Mouse (Mus musculus): ENCODE data around the gene Pxn. TPM values are rescaled to one million over a fixed set of nuclear protein-coding genes. Genes with fewer than 3 reads are reported as not detected.
A peak's percentile ranks its signal among the peaks of the same experiment; 100 is the strongest.

Gene Pxn
- total and polyA plus RNA-seq, 2 experiments, result 10.5 to 40.2 TPM

DNA sequence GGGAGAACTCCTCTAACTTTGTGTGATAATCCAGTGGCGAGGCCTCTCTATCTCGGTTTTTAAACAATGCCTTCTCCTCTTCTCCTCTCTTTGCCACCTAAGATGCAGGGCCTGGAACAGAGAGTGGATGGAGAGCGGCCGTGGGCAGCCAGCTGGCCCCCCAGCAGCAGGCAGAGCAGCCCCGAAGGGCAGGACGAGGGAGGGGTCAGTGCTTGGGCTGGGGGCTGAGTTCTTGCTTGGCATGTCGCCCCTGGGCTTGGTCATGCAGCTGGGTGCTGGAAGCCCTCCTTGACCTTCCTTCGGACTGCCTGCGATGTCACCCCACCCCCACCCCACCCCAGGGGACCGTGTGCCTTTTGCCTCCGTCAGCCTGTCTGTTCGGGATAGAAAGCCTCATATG lies 44.9 kb downstream of the Pxn start:
- Histone ChIP-seq H3K9ac (ENCODE audit: low read depth, low read length) (no peak overlapping the region), H3K27ac (replicated peaks; ENCODE audit: insufficient read depth, low read depth, low read length) (no peak overlapping the region), H3K4me3 (ENCODE audit: insufficient read depth, low read depth, low read length) (no peak overlapping the region), H3K4me1 (ENCODE audit: control insufficient read depth, insufficient read depth, low read length) (no peaks in the 10 kb centered on the region; the same call in 1 of the 2 replicates), H3K79me2 (ENCODE audit: control insufficient read depth, insufficient read depth, low read length) (no peaks in the 10 kb centered on the region), H3K36me3 (ENCODE audit: control insufficient read depth, insufficient read depth, low read length) (peaks cover 10% of the 10 kb centered on the region), H3K27me3 (ENCODE audit: control insufficient read depth, insufficient read depth, low read length) (no peaks in the 10 kb centered on the region)
- TF ChIP-seq CTCF (IDR thresholded peaks at IDR 0.05; ENCODE audit: low read depth, low read length) (no peak), POLR2A (IDR thresholded peaks at IDR 0.05; ENCODE audit: extremely low read depth, insufficient read depth, low read length) (no peak)
- 92% methylated on average over 12 of the region's 12 CpGs for WGBS
- no peak for DNase-seq (ENCODE audit: extremely low read depth, low read depth, low spot score)

DNA sequence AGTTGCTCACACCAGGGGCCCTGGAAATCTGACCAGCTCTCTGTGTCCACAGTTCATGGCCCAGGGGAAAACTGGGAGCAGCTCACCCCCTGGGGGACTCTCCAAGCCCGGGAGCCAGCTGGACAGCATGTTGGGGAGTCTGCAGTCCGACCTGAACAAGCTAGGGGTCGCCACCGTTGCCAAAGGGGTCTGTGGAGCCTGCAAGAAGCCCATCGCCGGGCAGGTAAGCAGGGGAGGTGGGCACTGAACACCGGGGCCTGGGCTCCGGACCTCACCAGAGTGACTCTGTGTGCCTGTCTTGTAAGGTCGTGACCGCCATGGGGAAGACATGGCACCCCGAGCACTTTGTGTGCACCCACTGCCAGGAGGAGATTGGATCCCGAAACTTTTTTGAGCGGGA lies 45.3 kb downstream of the Pxn start:
- H3K27me3 ChIP-seq (ENCODE audit: control insufficient read depth, insufficient read depth, low read length), result no peaks in the 10 kb centered on the region
- WGBS, result 92% methylated on average over 13 of the region's 13 CpGs
- no peak overlapping the region for H3K27ac ChIP-seq (replicated peaks; ENCODE audit: insufficient read depth, low read depth, low read length)
- H3K9ac ChIP-seq (ENCODE audit: low read depth, low read length), result no peak overlapping the region
- H3K4me3 ChIP-seq (ENCODE audit: insufficient read depth, low read depth, low read length), result no peak overlapping the region
- DNase-seq (ENCODE audit: extremely low read depth, low read depth, low spot score), result no peak
- TF ChIP-seq POLR2A (IDR thresholded peaks at IDR 0.05; ENCODE audit: extremely low read depth, insufficient read depth, low read length), result no peak
- TF ChIP-seq CTCF (IDR thresholded peaks at IDR 0.05; ENCODE audit: low read depth, low read length), result no peak
- no peaks in the 10 kb centered on the region; the same call in 1 of the 2 replicates for H3K4me1 ChIP-seq (ENCODE audit: control insufficient read depth, insufficient read depth, low read length)
- H3K79me2 ChIP-seq (ENCODE audit: control insufficient read depth, insufficient read depth, low read length), result no peaks in the 10 kb centered on the region
- H3K36me3 ChIP-seq (ENCODE audit: control insufficient read depth, insufficient read depth, low read length), result peaks cover 10% of the 10 kb centered on the region

DNA sequence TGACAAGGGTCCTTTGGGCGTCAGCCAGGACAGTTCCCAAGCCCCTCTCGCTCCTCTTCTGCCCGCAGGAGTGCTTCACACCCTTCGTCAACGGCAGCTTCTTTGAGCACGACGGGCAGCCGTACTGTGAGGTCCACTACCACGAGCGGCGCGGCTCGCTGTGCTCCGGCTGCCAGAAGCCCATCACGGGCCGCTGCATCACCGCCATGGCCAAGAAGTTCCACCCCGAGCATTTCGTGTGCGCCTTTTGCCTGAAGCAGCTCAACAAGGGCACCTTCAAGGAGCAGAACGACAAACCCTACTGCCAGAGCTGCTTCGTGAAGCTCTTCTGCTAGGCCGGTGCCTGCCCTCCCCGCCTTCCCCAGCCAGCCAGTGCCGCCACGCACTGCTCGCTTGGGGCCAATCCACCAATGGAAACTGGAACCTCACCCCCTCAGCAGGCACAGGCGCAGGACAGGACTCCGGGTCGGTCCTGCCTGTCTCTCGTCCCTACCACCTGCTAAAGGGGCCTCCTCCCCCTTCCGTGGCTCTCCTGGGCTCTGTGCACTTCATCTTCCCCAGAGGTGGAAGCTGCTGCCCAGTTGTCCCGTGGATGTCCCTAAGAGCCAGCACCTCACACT lies 47.4 kb downstream of the Pxn start:
- WGBS, result 95% methylated on average over 33 of the region's 33 CpGs
- Histone ChIP-seq H3K4me3 (ENCODE audit: insufficient read depth, low read depth, low read length) (no peak overlapping the region), H3K4me1 (ENCODE audit: control insufficient read depth, insufficient read depth, low read length) (no peaks in the 10 kb centered on the region; the same call in 1 of the 2 replicates), H3K79me2 (ENCODE audit: control insufficient read depth, insufficient read depth, low read length) (no peaks in the 10 kb centered on the region), H3K9ac (ENCODE audit: low read depth, low read length) (no peak overlapping the region), H3K27ac (replicated peaks; ENCODE audit: insufficient read depth, low read depth, low read length) (no peak overlapping the region), H3K36me3 (ENCODE audit: control insufficient read depth, insufficient read depth, low read length) (peaks cover 4% of the 10 kb centered on the region), H3K27me3 (ENCODE audit: control insufficient read depth, insufficient read depth, low read length) (no peaks in the 10 kb centered on the region)
- DNase-seq (ENCODE audit: extremely low read depth, low read depth, low spot score), result no peak
- TF ChIP-seq POLR2A (IDR thresholded peaks at IDR 0.05; ENCODE audit: extremely low read depth, insufficient read depth, low read length), result no peak
- no peak for TF ChIP-seq CTCF (IDR thresholded peaks at IDR 0.05; ENCODE audit: low read depth, low read length)

DNA sequence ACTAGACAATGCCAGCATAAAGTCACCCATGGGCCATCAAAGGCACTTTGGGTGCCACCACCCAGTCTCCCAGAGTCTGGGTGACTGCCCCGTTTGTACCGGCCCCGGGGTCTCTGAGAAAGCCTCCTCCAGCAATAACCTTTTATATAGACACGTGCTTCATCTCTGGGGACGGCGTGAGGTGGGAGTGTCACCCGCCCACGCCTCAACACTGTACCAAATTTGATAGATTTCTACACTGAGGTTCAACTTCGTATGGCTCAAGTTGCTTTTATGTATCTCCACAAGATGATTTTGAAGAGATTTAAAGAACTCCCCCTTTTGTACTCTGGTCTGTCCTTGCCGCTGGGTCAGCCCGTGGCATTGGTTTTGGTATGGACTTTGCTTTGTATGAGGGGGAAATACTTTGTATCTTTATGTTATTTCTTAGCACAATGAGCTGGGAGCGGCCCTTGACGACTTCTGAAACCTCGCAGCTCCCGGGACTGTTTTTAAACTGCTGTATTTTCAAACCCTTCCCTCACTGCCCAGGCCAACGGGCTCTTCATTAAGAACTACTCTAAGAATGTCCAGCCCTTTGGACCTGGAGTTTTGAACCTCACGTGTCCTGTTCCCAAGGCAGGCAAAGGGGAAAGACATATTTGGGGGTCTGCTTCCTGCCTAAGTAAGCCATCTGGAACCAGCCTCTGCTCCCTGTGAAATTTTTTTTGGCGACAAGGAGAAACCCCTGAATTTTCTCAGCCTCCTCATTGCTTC lies 48.2 kb downstream of the Pxn start:
- no peak for DNase-seq (ENCODE audit: extremely low read depth, low read depth, low spot score)
- H3K27me3 ChIP-seq (ENCODE audit: control insufficient read depth, insufficient read depth, low read length), result no peaks in the 10 kb centered on the region
- no peak overlapping the region for H3K9ac ChIP-seq (ENCODE audit: low read depth, low read length)
- TF ChIP-seq CTCF (IDR thresholded peaks at IDR 0.05; ENCODE audit: low read depth, low read length), result no peak
- no peak overlapping the region for H3K4me3 ChIP-seq (ENCODE audit: insufficient read depth, low read depth, low read length)
- H3K27ac ChIP-seq (replicated peaks; ENCODE audit: insufficient read depth, low read depth, low read length), result no peak overlapping the region
- peaks cover 3% of the 10 kb centered on the region for H3K36me3 ChIP-seq (ENCODE audit: control insufficient read depth, insufficient read depth, low read length)
- 92% methylated on average over 18 of the region's 18 CpGs for WGBS
- H3K79me2 ChIP-seq (ENCODE audit: control insufficient read depth, insufficient read depth, low read length), result peaks cover under 1% of the 10 kb centered on the region; the same call in 1 of the 2 replicates
- H3K4me1 ChIP-seq (ENCODE audit: control insufficient read depth, insufficient read depth, low read length), result no peaks in the 10 kb centered on the region; the same call in 1 of the 2 replicates

DNA sequence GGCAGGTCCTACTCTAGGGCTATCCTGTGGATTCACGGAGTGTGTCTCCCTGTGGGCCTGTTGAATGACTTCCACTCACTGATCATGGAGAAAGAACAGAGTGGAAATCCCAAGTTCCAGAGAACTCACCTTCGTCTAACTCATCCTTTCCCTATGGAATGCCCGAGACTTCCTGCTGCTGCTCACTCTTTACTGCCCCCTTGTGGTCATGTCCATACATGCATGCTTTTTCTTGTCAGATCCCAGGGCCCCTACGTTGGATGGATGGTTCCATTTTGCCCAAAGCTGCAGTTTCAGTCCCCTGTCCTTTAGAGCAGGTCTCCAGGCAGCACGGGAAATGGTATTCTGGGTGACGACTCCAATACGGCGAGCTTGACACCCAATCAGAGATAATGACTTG lies 49.7 kb downstream of the Pxn start:
- Histone ChIP-seq H3K36me3 (ENCODE audit: control insufficient read depth, insufficient read depth, low read length) (peaks cover 7% of the 10 kb centered on the region), H3K4me1 (ENCODE audit: control insufficient read depth, insufficient read depth, low read length) (peaks cover 3% of the 10 kb centered on the region; the same call in 1 of the 2 replicates), H3K27me3 (ENCODE audit: control insufficient read depth, insufficient read depth, low read length) (no peaks in the 10 kb centered on the region), H3K79me2 (ENCODE audit: control insufficient read depth, insufficient read depth, low read length) (peaks cover 7% of the 10 kb centered on the region; the same call in 1 of the 2 replicates), H3K9ac (ENCODE audit: low read depth, low read length) (no peak overlapping the region), H3K27ac (replicated peaks; ENCODE audit: insufficient read depth, low read depth, low read length) (no peak overlapping the region), H3K4me3 (ENCODE audit: insufficient read depth, low read depth, low read length) (no peak overlapping the region)
- WGBS, result 15% methylated on average over 8 of the region's 8 CpGs
- peak; percentile 63 for DNase-seq (ENCODE audit: extremely low read depth, low read depth, low spot score)
- TF ChIP-seq POLR2A (IDR thresholded peaks at IDR 0.05; ENCODE audit: extremely low read depth, insufficient read depth, low read length) (no peak), CTCF (IDR thresholded peaks at IDR 0.05; ENCODE audit: low read depth, low read length) (peak; percentile 75)

Measured in liver, adult 2 months (tissue).